Mouse (Mus musculus): ENCODE data around the gene Tsg101. TPM values are rescaled to one million over a fixed set of nuclear protein-coding genes. Genes with fewer than 3 reads are reported as not detected.

Tsg101 gene
- polyA plus RNA-seq, 1 experiment from 2014 or later, result 204 TPM

GRCm38 (mm10) chr7:46845211-46845977 lies 74.4 kb downstream of the Tsg101 start:
- H3K27me3 ChIP-seq (ENCODE audit: control insufficient read depth, insufficient read depth, low read length), result no peaks in the 10 kb centered on the region
- 0 out of 2 replicates have a peak, but pooled peaks cover 10% of the 10 kb centered on the region for H3K4me1 ChIP-seq (ENCODE audit: control insufficient read depth, insufficient read depth, low read length)
- H3K4me3 ChIP-seq (ENCODE audit: low read length), result peak overlapping the region; percentile 92
- no peaks in the 10 kb centered on the region for H3K9me3 ChIP-seq (ENCODE audit: control insufficient read depth, low read length)
- peaks cover 26% of the 10 kb centered on the region for H3K36me3 ChIP-seq (ENCODE audit: control insufficient read depth, insufficient read depth, low read length)
- under 1% methylated on average over 42 of the region's 51 CpGs for WGBS
- peak overlapping the region; percentile 93 for H3K9ac ChIP-seq (ENCODE audit: low read depth, low read length)
- peak overlapping the region; percentile 89 for H3K4me2 ChIP-seq (replicated peaks; ENCODE audit: low read depth, low read length)
- H3K27ac ChIP-seq (ENCODE audit: low read depth, low read length), result peak overlapping the region; percentile 96
- ATAC-seq (ENCODE audit: low FRiP score, low TSS enrichment), result peak; percentile 94

- H3K4me2 ChIP-seq (replicated peaks; ENCODE audit: low read depth, low read length), result no peak overlapping the region
- H3K9ac ChIP-seq (ENCODE audit: low read depth, low read length), result no peak overlapping the region
- H3K4me1 ChIP-seq (ENCODE audit: control insufficient read depth, insufficient read depth, low read length), result peaks cover 20% of the 10 kb centered on the region
- no peak overlapping the region for H3K4me3 ChIP-seq (ENCODE audit: low read length)
- 95% methylated on average over 4 of the region's 4 CpGs for WGBS
- no peaks in the 10 kb centered on the region for H3K27me3 ChIP-seq (ENCODE audit: control insufficient read depth, insufficient read depth, low read length)
- H3K36me3 ChIP-seq (ENCODE audit: control insufficient read depth, insufficient read depth, low read length), result peaks cover 9% of the 10 kb centered on the region; the same call in 1 of the 2 replicates
- ATAC-seq (ENCODE audit: low FRiP score, low TSS enrichment), result no peak
- no peak overlapping the region for H3K27ac ChIP-seq (ENCODE audit: low read depth, low read length)
- no peaks in the 10 kb centered on the region for H3K9me3 ChIP-seq (ENCODE audit: control insufficient read depth, low read length)
Observed at GRCm38 (mm10) chr7:46843576-46843975, 76.2 kb downstream of the Tsg101 start.

- peaks cover 32% of the 10 kb centered on the region for H3K4me1 ChIP-seq (ENCODE audit: control insufficient read depth, insufficient read depth, low read length)
- no peaks in the 10 kb centered on the region for H3K36me3 ChIP-seq (ENCODE audit: control insufficient read depth, insufficient read depth, low read length)
- no peaks in the 10 kb centered on the region for H3K9me3 ChIP-seq (ENCODE audit: control insufficient read depth, low read length)
- no peak overlapping the region for H3K9ac ChIP-seq (ENCODE audit: low read depth, low read length)
- no peak overlapping the region for H3K27ac ChIP-seq (ENCODE audit: low read depth, low read length)
- WGBS, result 34% methylated on average over 5 of the region's 5 CpGs
- H3K4me2 ChIP-seq (replicated peaks; ENCODE audit: low read depth, low read length), result no peak overlapping the region
- no peak for ATAC-seq (ENCODE audit: low FRiP score, low TSS enrichment)
- no peaks in the 10 kb centered on the region for H3K27me3 ChIP-seq (ENCODE audit: control insufficient read depth, insufficient read depth, low read length)
- no peak overlapping the region for H3K4me3 ChIP-seq (ENCODE audit: low read length)
Observed at GRCm38 (mm10) chr7:46842278-46842677, 77.5 kb downstream of the Tsg101 start.

- no peaks in the 10 kb centered on the region for H3K36me3 ChIP-seq (ENCODE audit: control insufficient read depth, insufficient read depth, low read length)
- no peak within 1 kb of the TSS for H3K4me2 ChIP-seq (replicated peaks; ENCODE audit: low read depth, low read length)
- H3K27ac ChIP-seq (ENCODE audit: low read depth, low read length), result no peak within 1 kb of the TSS
- ATAC-seq (ENCODE audit: low FRiP score, low TSS enrichment), result no peak
- no peak within 1 kb of the TSS for H3K9ac ChIP-seq (ENCODE audit: low read depth, low read length)
- H3K4me3 ChIP-seq (ENCODE audit: low read length), result no peak within 1 kb of the TSS
- H3K4me1 ChIP-seq (ENCODE audit: control insufficient read depth, insufficient read depth, low read length), result peaks cover 29% of the 10 kb centered on the region
- 21% methylated on average over 6 of the region's 6 CpGs for WGBS
- no peaks in the 10 kb centered on the region for H3K9me3 ChIP-seq (ENCODE audit: control insufficient read depth, low read length)
- no peaks in the 10 kb centered on the region for H3K27me3 ChIP-seq (ENCODE audit: control insufficient read depth, insufficient read depth, low read length)
Observed at GRCm38 (mm10) chr7:46840787-46841525, 78.8 kb downstream of the Tsg101 start, which contains the start of gene Ldha. Gene Ldha, plus strand, starts transcription at chr7:46841475.

GRCm38 (mm10) chr7:46840326-46840725 lies 79.4 kb downstream of the Tsg101 start:
- Histone ChIP-seq H3K27ac (ENCODE audit: low read depth, low read length) (no peak overlapping the region), H3K4me1 (ENCODE audit: control insufficient read depth, insufficient read depth, low read length) (peaks cover 30% of the 10 kb centered on the region), H3K4me3 (ENCODE audit: low read length) (no peak overlapping the region), H3K9ac (ENCODE audit: low read depth, low read length) (no peak overlapping the region), H3K4me2 (replicated peaks; ENCODE audit: low read depth, low read length) (no peak overlapping the region), H3K9me3 (ENCODE audit: control insufficient read depth, low read length) (no peaks in the 10 kb centered on the region), H3K27me3 (ENCODE audit: control insufficient read depth, insufficient read depth, low read length) (no peaks in the 10 kb centered on the region), H3K36me3 (ENCODE audit: control insufficient read depth, insufficient read depth, low read length) (no peaks in the 10 kb centered on the region)
- no peak for ATAC-seq (ENCODE audit: low FRiP score, low TSS enrichment)
- 73% methylated on average over 4 of the region's 4 CpGs for WGBS

- Histone ChIP-seq H3K27me3 (ENCODE audit: control insufficient read depth, insufficient read depth, low read length) (no peaks in the 10 kb centered on the region), H3K27ac (ENCODE audit: low read depth, low read length) (no peak overlapping the region), H3K9ac (ENCODE audit: low read depth, low read length) (no peak overlapping the region), H3K4me2 (replicated peaks; ENCODE audit: low read depth, low read length) (no peak overlapping the region), H3K4me1 (ENCODE audit: control insufficient read depth, insufficient read depth, low read length) (peaks cover 29% of the 10 kb centered on the region), H3K36me3 (ENCODE audit: control insufficient read depth, insufficient read depth, low read length) (no peaks in the 10 kb centered on the region), H3K9me3 (ENCODE audit: control insufficient read depth, low read length) (no peaks in the 10 kb centered on the region), H3K4me3 (ENCODE audit: low read length) (no peak overlapping the region)
- ATAC-seq (ENCODE audit: low FRiP score, low TSS enrichment), result no peak
- WGBS, result 82% methylated on average over 5 of the region's 5 CpGs
Observed at GRCm38 (mm10) chr7:46839861-46840260, 79.9 kb downstream of the Tsg101 start.

- H3K4me2 ChIP-seq (replicated peaks; ENCODE audit: low read depth, low read length), result no peak overlapping the region
- no peak overlapping the region for H3K4me3 ChIP-seq (ENCODE audit: low read length)
- H3K9ac ChIP-seq (ENCODE audit: low read depth, low read length), result peak overlapping the region; percentile 35
- ATAC-seq (ENCODE audit: low FRiP score, low TSS enrichment), result peak; percentile 2; the same call in 1 of the 2 replicates
- peaks cover 27% of the 10 kb centered on the region for H3K4me1 ChIP-seq (ENCODE audit: control insufficient read depth, insufficient read depth, low read length)
- peak overlapping the region; percentile 43; the same call in 1 of the 2 replicates for H3K27ac ChIP-seq (ENCODE audit: low read depth, low read length)
- 44% methylated on average over 7 of the region's 7 CpGs for WGBS
- no peaks in the 10 kb centered on the region for H3K9me3 ChIP-seq (ENCODE audit: control insufficient read depth, low read length)
- H3K36me3 ChIP-seq (ENCODE audit: control insufficient read depth, insufficient read depth, low read length), result no peaks in the 10 kb centered on the region
- H3K27me3 ChIP-seq (ENCODE audit: control insufficient read depth, insufficient read depth, low read length), result no peaks in the 10 kb centered on the region
Observed at GRCm38 (mm10) chr7:46839446-46839845, 80.3 kb downstream of the Tsg101 start.

Data from kidney, embryonic 14.5 days (tissue).